In the genomic region with DNA sequence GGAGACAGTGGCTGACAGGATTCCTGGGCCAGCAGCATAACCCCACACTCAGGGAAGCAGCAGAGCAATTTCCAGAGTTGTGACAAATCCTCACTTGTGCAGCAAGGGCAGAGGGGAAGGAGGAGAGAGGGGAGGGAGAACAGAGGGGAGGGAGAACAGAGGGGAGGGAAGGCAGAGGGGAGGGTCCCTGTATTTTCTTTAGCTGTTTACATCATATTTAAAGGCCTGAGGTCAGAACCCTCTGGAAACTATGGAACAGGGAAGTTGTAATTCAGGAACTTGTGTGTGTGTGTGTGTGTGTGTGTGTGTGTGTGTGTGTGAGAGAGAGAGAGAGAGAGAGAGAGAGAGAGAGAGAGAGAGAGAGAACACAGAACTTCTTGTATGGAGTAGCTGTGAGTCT, we compare ENCODE assay signal across 19 mouse cellular contexts. TPM values are rescaled to one million over a fixed set of nuclear protein-coding genes. Genes with fewer than 3 reads are reported as not detected.
DNase-seq lines count a peak whose midpoint lies in the region; ATAC-seq lines count a peak whose summit lies in the region.
"Had no signal": no experiment of that assay in that cellular context is flagged by ENCODE, and none has a peak within 500 bp of the region (broad histone marks: within the 10 kb centered on the region; RNA-seq: fewer than 3 reads in every experiment).

No protein-coding gene starts in this region.

- H3K27me3 ChIP-seq in kidney, embryonic 15.5 days: no peaks in the 10 kb centered on the region
- no peaks in the 10 kb centered on the region for H3K27me3 ChIP-seq in embryonic facial prominence, embryonic 12.5 days
- H3K27me3 ChIP-seq in limb, embryonic 10.5 days (ENCODE audit: low read depth, poor library complexity, severe bottlenecking): no peaks in the 10 kb centered on the region
- H3K27me3 ChIP-seq in stomach, embryonic 15.5 days (replicated peaks): no peaks in the 10 kb centered on the region
- H3K27me3 ChIP-seq: hindbrain, embryonic 13.5 days; liver, embryonic 15.5 days; neural tube, embryonic 15.5 days had no signal

- no peak; the same call in 1 of the 2 replicates for ATAC-seq in kidney, embryonic 15.5 days (replicated peaks; ENCODE audit: low FRiP score)
- ATAC-seq in embryonic facial prominence, embryonic 12.5 days (ENCODE audit: insufficient number of reproducible peaks, insufficient read depth, low FRiP score, low TSS enrichment): 0 out of 2 replicates have a peak, but pooled peaks have one; percentile 6
- peak; percentile 24; the same call in 1 of the 2 replicates for ATAC-seq in stomach, embryonic 15.5 days (ENCODE audit: insufficient read depth, low FRiP score, low read depth)
- ATAC-seq: forebrain, embryonic 14.5 days; inflammation-experienced regulatory T-cells, adult 6 months; midbrain, embryonic 16.5 days had no signal

- no peak for DNase-seq in kidney, postnatal 36 days
- DNase-seq in limb, embryonic 10.5 days (ENCODE audit: low spot score): no peak
- no peak for DNase-seq in liver
- no peak for DNase-seq in layer of hippocampus, adult 18-20 months (ENCODE audit: low spot score in 2 of 2)
- DNase-seq: adrenal gland, adult 8-10 months; cerebellum, adult 9-10 months; gastrocnemius, postnatal 36 days; right cerebral cortex, postnatal 14 days had no signal

- H3K27ac ChIP-seq in kidney, embryonic 15.5 days: peak overlapping the region; percentile 85
- 0 out of 2 replicates have a peak overlapping the region, but pooled peaks have one; percentile 30 for H3K27ac ChIP-seq in embryonic facial prominence, embryonic 12.5 days
- peak overlapping the region; percentile 76 for H3K27ac ChIP-seq in limb, embryonic 10.5 days
- H3K27ac ChIP-seq in stomach, embryonic 15.5 days: peak overlapping the region; percentile 44; the same call in 1 of the 2 replicates
- H3K27ac ChIP-seq: heart, embryonic 13.5 days; hindbrain, embryonic 13.5 days; left cerebral cortex, adult 2 months; liver, embryonic 15.5 days; neural tube, embryonic 15.5 days had no signal

- no peaks in the 10 kb centered on the region for H3K9me3 ChIP-seq in kidney, embryonic 15.5 days (replicated peaks)
- H3K9me3 ChIP-seq in embryonic facial prominence, embryonic 12.5 days: no peaks in the 10 kb centered on the region
- H3K9me3 ChIP-seq in limb, embryonic 10.5 days (replicated peaks): no peaks in the 10 kb centered on the region
- H3K9me3 ChIP-seq in stomach, embryonic 15.5 days: no peaks in the 10 kb centered on the region
- H3K9me3 ChIP-seq: heart, embryonic 13.5 days; hindbrain, embryonic 13.5 days; liver, embryonic 15.5 days; neural tube, embryonic 15.5 days had no signal

- H3K36me3 ChIP-seq in kidney, embryonic 15.5 days: no peaks in the 10 kb centered on the region
- H3K36me3 ChIP-seq in embryonic facial prominence, embryonic 12.5 days: no peaks in the 10 kb centered on the region
- no peaks in the 10 kb centered on the region for H3K36me3 ChIP-seq in limb, embryonic 10.5 days
- no peaks in the 10 kb centered on the region for H3K36me3 ChIP-seq in stomach, embryonic 15.5 days
- H3K36me3 ChIP-seq: heart, embryonic 13.5 days; hindbrain, embryonic 13.5 days; liver, embryonic 15.5 days; neural tube, embryonic 15.5 days had no signal

- H3K4me2 ChIP-seq in kidney, embryonic 15.5 days: no peak overlapping the region
- no peak overlapping the region for H3K4me2 ChIP-seq in embryonic facial prominence, embryonic 12.5 days (replicated peaks)
- no peak overlapping the region for H3K4me2 ChIP-seq in stomach, embryonic 15.5 days
- H3K4me2 ChIP-seq: heart, embryonic 13.5 days; hindbrain, embryonic 13.5 days; liver, embryonic 15.5 days; neural tube, embryonic 15.5 days had no signal

- peaks cover 67% of the 10 kb centered on the region for H3K4me1 ChIP-seq in kidney, embryonic 15.5 days
- H3K4me1 ChIP-seq in embryonic facial prominence, embryonic 12.5 days: peaks cover 12% of the 10 kb centered on the region
- H3K4me1 ChIP-seq in limb, embryonic 10.5 days: peaks cover 51% of the 10 kb centered on the region
- H3K4me1 ChIP-seq in stomach, embryonic 15.5 days: peaks cover 5% of the 10 kb centered on the region; the same call in 1 of the 2 replicates
- H3K4me1 ChIP-seq: liver, embryonic 15.5 days; neural tube, embryonic 15.5 days had no signal

- H3K9ac ChIP-seq in kidney, embryonic 15.5 days: no peak overlapping the region
- H3K9ac ChIP-seq in embryonic facial prominence, embryonic 12.5 days: no peak overlapping the region
- no peak overlapping the region for H3K9ac ChIP-seq in stomach, embryonic 15.5 days
- H3K9ac ChIP-seq: heart, embryonic 13.5 days; hindbrain, embryonic 13.5 days; liver, embryonic 15.5 days; neural tube, embryonic 15.5 days had no signal

- H3K4me3 ChIP-seq in kidney, embryonic 15.5 days (replicated peaks): no peak overlapping the region
- no peak overlapping the region for H3K4me3 ChIP-seq in embryonic facial prominence, embryonic 12.5 days
- no peak overlapping the region for H3K4me3 ChIP-seq in limb, embryonic 10.5 days
- H3K4me3 ChIP-seq in stomach, embryonic 15.5 days (replicated peaks): no peak overlapping the region
- H3K4me3 ChIP-seq: heart, embryonic 13.5 days; hindbrain, embryonic 13.5 days; left cerebral cortex, adult 2 months; liver, embryonic 15.5 days; neural tube, embryonic 15.5 days had no signal

RNA-seq across cellular contexts. Expression of gene Cenpf, which starts 19.1 kb away (rescaled TPM):
- 80.6 and 92.5 TPM in 2 replicates for polyA plus RNA-seq in kidney, embryonic 15.5 days (2015; fragmentation: Nextera tagmentation; extraction: Ambion mirVana)
- polyA plus RNA-seq in embryonic facial prominence, embryonic 12.5 days (2016; fragmentation: Nextera tagmentation; extraction: Ambion mirVana): 90.0 and 96.1 TPM in 2 replicates
- 78.5 and 93.0 TPM in 2 replicates for polyA plus RNA-seq in limb, embryonic 10.5 days (2016; fragmentation: Nextera tagmentation; extraction: Ambion mirVana)
- 72.1 and 78.4 TPM in 2 replicates for polyA plus RNA-seq in stomach, embryonic 15.5 days (2015; fragmentation: Nextera tagmentation; extraction: Ambion mirVana)
- total RNA-seq in layer of hippocampus, adult 18-20 months (2021): under 1 TPM; 0.15 to 0.40 TPM

RNA-seq across cellular contexts. Expression of gene Ptpn14, which starts 21.1 kb away (rescaled TPM):
- polyA plus RNA-seq in kidney, embryonic 15.5 days (2015; fragmentation: Nextera tagmentation; extraction: Ambion mirVana): 17.1 and 17.3 TPM in 2 replicates
- 9.0 and 11.2 TPM in 2 replicates for polyA plus RNA-seq in embryonic facial prominence, embryonic 12.5 days (2016; fragmentation: Nextera tagmentation; extraction: Ambion mirVana)
- 5.4 and 6.3 TPM in 2 replicates for polyA plus RNA-seq in limb, embryonic 10.5 days (2016; fragmentation: Nextera tagmentation; extraction: Ambion mirVana)
- 7.6 and 10.0 TPM in 2 replicates for polyA plus RNA-seq in stomach, embryonic 15.5 days (2015; fragmentation: Nextera tagmentation; extraction: Ambion mirVana)
- total RNA-seq in layer of hippocampus, adult 18-20 months (2021): 10 to 100 TPM; 11.2 to 11.9 TPM

Comparison
In these comparisons a context has a peak if more than half of its experiments do, and no peak if none do; other contexts are left out.
1. H3K27ac ChIP-seq: peak in every context shown above with its lines; median percentile 85 in kidney, embryonic 15.5 days; 76 in limb, embryonic 10.5 days; 44 in stomach, embryonic 15.5 days; 30 in embryonic facial prominence, embryonic 12.5 days.